Mouse (Mus musculus) lung, adult 2 months (tissue): ENCODE data around the gene Cldn14.

Experiments
- CTCF ChIP-seq: fragments of 200-500 bp; IDR thresholded peaks from 2 replicates; pipeline ENCODE4 v1.5.1; 2011; ENCODE audit warnings: mild to moderate bottlenecking, low read length, control low read depth; ENCODE audit not compliant: insufficient read depth
- POLR2A ChIP-seq: fragments of 200-500 bp; IDR thresholded peaks from 2 replicates; pipeline ENCODE4 v1.6.1; 2011; ENCODE audit warnings: low read depth, mild to moderate bottlenecking, control low read depth, low read length, borderline replicate concordance; ENCODE audit errors: extremely low read depth

- TF ChIP-seq POLR2A = no peak
- TF ChIP-seq CTCF = no peak
These were observed 31.8 kb upstream of the Cldn14 start for GRCm38 (mm10) chr16:94040485-94040884.
